Mouse (Mus musculus): Measurements from ENCODE around the gene Plekhb2. TPM values are rescaled to one million over a fixed set of nuclear protein-coding genes. Genes with fewer than 3 reads are reported as not detected.
A peak's percentile ranks its signal among the peaks of the same experiment; 100 is the strongest.

The Plekhb2 gene
- polyA plus RNA-seq, 1 experiment = 184 TPM

DNA sequence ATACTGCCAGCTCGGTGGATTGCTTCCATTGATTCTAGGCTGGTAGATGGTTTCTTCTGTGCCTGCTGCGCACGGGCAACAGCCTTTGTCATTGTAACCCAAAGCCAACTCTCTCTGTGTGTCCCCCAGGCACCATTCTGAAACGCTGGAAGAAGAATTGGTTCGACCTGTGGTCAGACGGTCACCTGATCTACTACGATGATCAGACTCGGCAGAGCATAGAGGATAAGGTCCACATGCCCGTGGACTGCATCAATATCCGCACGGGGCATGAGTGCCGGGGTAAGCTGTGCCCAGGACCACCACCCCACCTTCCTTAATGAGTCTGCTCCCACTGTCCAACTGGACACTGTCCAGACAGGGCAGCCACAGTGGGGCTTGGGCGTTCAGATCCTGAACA, 13.1 kb downstream of the Plekhb2 start:
- no peaks in the 10 kb centered on the region for H3K4me1 ChIP-seq (ENCODE audit: control insufficient read depth, insufficient read depth, low read length)
- no peak overlapping the region for H3K27ac ChIP-seq (ENCODE audit: insufficient read depth, low read length)
- TF ChIP-seq POLR2A (IDR thresholded peaks at IDR 0.05; ENCODE audit: extremely low read depth, insufficient read depth, low read length) (no peak), CTCF (IDR thresholded peaks at IDR 0.05; ENCODE audit: extremely low read depth, insufficient read depth, low read length) (no peak)
- H3K4me3 ChIP-seq (ENCODE audit: insufficient read depth, low read length) = no peak overlapping the region

DNA sequence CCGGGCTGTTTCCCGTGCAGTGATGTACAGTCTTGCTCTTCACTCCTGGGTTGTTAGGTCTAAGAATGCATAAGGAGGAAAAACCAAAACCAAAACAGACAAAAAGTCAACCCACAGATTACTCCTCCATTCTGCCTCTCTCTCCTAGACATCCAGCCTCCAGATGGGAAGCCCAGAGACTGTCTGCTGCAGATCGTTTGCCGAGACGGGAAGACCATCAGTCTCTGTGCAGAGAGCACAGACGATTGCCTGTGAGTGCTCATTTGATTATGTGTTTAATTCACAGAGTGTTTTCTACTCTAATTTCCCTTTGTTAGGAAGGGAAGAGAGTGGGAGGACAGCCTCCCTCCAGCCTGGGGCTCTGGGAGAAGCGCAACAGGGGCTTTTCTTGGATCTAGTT, 13.5 kb downstream of the Plekhb2 start:
- Histone ChIP-seq H3K4me3 (ENCODE audit: insufficient read depth, low read length) (no peak overlapping the region), H3K4me1 (ENCODE audit: control insufficient read depth, insufficient read depth, low read length) (no peaks in the 10 kb centered on the region), H3K27ac (ENCODE audit: insufficient read depth, low read length) (no peak overlapping the region)
- TF ChIP-seq POLR2A (IDR thresholded peaks at IDR 0.05; ENCODE audit: extremely low read depth, insufficient read depth, low read length) (no peak), CTCF (IDR thresholded peaks at IDR 0.05; ENCODE audit: extremely low read depth, insufficient read depth, low read length) (no peak)

DNA sequence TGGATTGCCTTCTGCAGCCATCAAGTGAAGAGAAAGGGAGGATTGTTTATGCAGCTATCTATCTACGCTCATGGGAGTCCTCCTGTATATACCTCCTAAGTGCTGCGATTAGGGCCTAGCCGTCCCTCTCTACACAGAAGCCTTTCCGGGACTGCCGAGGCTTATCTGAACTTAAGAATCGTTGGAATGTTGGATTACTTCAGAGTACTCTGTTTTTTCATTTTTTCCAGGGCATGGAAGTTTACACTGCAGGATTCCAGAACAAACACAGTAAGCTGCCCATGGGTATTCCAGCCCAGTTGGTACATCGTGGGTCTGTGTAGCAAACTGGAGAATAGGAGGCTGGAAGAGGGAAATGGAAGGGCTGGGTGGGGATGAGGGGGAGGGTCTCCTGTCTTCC, 14.5 kb downstream of the Plekhb2 start:
- Histone ChIP-seq H3K27ac (ENCODE audit: insufficient read depth, low read length) (no peak overlapping the region), H3K4me1 (ENCODE audit: control insufficient read depth, insufficient read depth, low read length) (no peaks in the 10 kb centered on the region), H3K4me3 (ENCODE audit: insufficient read depth, low read length) (no peak overlapping the region)
- TF ChIP-seq POLR2A (IDR thresholded peaks at IDR 0.05; ENCODE audit: extremely low read depth, insufficient read depth, low read length) (no peak), CTCF (IDR thresholded peaks at IDR 0.05; ENCODE audit: extremely low read depth, insufficient read depth, low read length) (no peak)

DNA sequence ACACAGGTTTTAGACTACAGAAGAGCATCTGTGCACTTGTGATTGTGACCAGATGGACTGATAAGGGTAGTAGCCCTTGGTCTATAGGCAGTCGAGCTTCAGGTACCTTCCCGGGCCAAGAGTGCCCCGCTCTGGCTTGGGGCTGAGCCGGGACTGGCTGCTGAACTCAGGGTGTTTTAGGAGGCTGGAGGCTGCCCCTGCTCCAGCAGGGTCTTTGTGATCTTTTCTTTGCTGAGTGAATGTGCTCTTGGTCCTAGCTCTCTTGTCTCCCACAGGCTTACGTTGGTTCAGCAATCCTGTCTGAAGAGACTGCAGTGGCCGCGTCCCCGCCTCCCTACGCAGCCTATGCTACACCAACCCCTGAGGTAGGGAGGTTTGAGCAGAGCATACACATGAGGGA, 16.1 kb downstream of the Plekhb2 start:
- H3K4me3 ChIP-seq (ENCODE audit: insufficient read depth, low read length) = no peak overlapping the region
- H3K4me1 ChIP-seq (ENCODE audit: control insufficient read depth, insufficient read depth, low read length) = no peaks in the 10 kb centered on the region
- no peak for TF ChIP-seq POLR2A (IDR thresholded peaks at IDR 0.05; ENCODE audit: extremely low read depth, insufficient read depth, low read length)
- no peak for TF ChIP-seq CTCF (IDR thresholded peaks at IDR 0.05; ENCODE audit: extremely low read depth, insufficient read depth, low read length)
- no peak overlapping the region for H3K27ac ChIP-seq (ENCODE audit: insufficient read depth, low read length)

DNA sequence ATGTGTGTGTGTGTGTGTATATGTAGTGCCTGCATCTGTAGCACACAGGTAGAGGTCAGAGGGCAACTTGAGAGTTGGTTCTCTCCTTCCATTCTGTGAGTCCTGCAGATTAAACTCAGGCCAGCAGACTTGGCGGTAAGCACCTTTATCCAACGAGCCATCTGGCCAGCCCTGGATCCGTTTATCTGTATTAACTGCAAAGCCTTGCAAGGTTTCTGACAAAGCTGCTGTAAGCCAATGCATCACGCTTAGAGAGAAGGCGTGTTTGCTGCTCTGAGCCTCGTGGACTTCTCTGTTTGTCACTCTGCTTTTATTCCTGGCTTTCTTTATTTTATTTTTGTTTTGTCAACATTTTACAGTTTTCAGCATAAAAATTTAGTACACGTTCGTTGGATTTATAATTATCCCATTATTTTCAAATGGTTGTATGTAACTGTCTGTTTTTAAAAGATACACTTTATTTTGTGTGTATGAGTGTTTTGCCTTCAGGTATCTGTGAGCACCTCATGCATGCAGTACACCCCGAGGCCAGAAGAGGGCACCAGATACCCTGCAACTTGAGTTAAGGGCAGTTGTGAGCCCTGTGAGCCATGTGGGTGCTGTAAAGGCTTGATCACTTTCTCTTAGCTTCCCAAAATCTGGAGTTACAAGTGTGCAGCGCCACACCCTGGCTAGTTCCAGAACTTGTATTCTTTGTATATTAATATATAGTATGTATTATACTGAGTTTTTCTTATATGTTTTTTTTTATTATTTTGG, 17.2 kb downstream of the Plekhb2 start:
- H3K4me3 ChIP-seq (ENCODE audit: insufficient read depth, low read length) = no peak overlapping the region
- no peaks in the 10 kb centered on the region for H3K4me1 ChIP-seq (ENCODE audit: control insufficient read depth, insufficient read depth, low read length)
- TF ChIP-seq POLR2A (IDR thresholded peaks at IDR 0.05; ENCODE audit: extremely low read depth, insufficient read depth, low read length) (no peak), CTCF (IDR thresholded peaks at IDR 0.05; ENCODE audit: extremely low read depth, insufficient read depth, low read length) (peak; percentile 88)
- H3K27ac ChIP-seq (ENCODE audit: insufficient read depth, low read length) = no peak overlapping the region

DNA sequence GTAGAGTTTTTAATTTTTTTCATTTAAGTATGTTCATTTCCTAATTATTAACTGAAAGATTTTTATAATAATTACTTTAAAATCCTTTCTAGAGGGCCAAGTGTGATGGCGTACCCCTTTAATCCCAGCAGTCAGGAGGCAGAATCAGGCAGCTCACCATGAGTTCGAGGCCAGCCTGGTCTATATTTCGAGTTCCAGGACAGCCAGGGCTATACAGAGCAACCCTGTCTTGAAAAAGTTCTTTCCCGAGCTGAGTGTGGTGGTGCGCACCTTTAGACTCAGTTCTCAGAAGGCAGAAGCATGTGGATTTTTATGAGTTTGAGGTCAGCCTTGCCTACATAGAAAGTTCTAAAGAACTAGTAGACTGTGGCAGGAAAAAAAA, 17.8 kb downstream of the Plekhb2 start:
- H3K4me1 ChIP-seq (ENCODE audit: control insufficient read depth, insufficient read depth, low read length) = no peaks in the 10 kb centered on the region
- no peak overlapping the region for H3K4me3 ChIP-seq (ENCODE audit: insufficient read depth, low read length)
- no peak for TF ChIP-seq CTCF (IDR thresholded peaks at IDR 0.05; ENCODE audit: extremely low read depth, insufficient read depth, low read length)

DNA sequence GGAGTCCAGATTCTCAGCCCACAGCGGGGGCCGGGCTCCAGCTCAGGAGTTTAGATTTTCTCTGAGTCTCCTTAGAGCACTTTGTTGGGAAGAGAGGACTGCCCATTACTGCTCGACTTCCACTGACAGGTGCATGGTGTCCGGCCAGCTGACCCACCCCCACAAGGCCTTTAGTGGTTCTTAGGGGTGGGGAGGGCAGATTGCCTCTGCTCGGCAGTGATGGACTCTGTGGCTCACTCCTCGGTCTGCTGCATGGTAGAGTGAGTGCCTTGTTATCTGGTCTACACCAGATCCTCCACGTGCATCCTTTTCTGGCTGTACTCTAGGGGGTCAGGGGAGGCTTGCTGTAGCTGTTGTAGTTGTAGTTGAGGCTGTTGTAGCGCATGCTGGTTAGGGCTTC, 18.6 kb downstream of the Plekhb2 start:
- Histone ChIP-seq H3K27ac (ENCODE audit: insufficient read depth, low read length) (no peak overlapping the region), H3K4me3 (ENCODE audit: insufficient read depth, low read length) (no peak overlapping the region), H3K4me1 (ENCODE audit: control insufficient read depth, insufficient read depth, low read length) (no peaks in the 10 kb centered on the region)
- TF ChIP-seq POLR2A (IDR thresholded peaks at IDR 0.05; ENCODE audit: extremely low read depth, insufficient read depth, low read length) = no peak
- no peak for TF ChIP-seq CTCF (IDR thresholded peaks at IDR 0.05; ENCODE audit: extremely low read depth, insufficient read depth, low read length)

More for the DNA sequence above, 17.8 kb downstream of the Plekhb2 start:
- H3K27ac ChIP-seq (ENCODE audit: insufficient read depth, low read length) = no peak overlapping the region

DNA sequence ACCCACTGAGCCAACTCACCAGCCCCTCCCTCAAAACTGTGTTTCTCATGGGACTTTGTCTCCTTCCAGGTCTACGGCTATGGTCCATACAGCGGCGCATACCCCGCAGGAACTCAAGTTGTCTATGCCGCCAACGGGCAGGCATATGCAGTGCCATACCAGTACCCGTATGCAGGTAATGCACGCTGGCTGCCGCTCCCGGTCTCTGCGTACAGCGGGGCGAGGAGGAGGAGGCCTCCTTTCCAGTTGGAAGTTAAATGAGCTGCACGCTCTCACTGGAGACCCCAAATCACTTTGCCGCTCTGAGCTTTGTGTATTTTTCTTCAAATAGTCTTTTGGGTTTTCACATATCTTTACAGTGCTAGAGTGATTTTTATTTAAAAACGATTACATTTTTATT, 19.5 kb downstream of the Plekhb2 start:
- H3K27ac ChIP-seq (ENCODE audit: insufficient read depth, low read length) = no peak overlapping the region
- TF ChIP-seq CTCF (IDR thresholded peaks at IDR 0.05; ENCODE audit: extremely low read depth, insufficient read depth, low read length) (no peak), POLR2A (IDR thresholded peaks at IDR 0.05; ENCODE audit: extremely low read depth, insufficient read depth, low read length) (no peak)
- no peak overlapping the region for H3K4me3 ChIP-seq (ENCODE audit: insufficient read depth, low read length)
- peaks cover 2% of the 10 kb centered on the region; the same call in 1 of the 2 replicates for H3K4me1 ChIP-seq (ENCODE audit: control insufficient read depth, insufficient read depth, low read length)

DNA sequence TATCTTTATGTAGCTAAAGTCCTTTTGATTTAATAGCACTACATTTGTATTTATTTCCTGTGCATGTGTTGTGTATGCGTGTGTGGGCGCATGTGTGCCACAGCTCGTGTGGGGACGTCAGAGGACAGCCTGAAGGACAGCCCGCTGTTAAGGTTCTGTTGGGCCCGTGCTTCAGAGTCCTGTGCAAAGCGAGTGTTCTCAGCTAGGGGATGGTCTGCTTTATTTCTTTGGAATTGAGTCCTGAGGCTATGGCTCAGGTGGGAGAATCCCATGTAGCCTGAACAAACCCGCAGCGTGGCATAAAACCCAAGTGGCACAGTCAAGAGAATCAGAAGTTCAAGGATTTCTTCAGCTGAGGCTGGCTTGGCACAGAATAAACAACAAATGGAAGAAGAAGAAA, 21.4 kb downstream of the Plekhb2 start:
- no peak overlapping the region for H3K4me3 ChIP-seq (ENCODE audit: insufficient read depth, low read length)
- H3K27ac ChIP-seq (ENCODE audit: insufficient read depth, low read length) = no peak overlapping the region
- peaks cover 2% of the 10 kb centered on the region; the same call in 1 of the 2 replicates for H3K4me1 ChIP-seq (ENCODE audit: control insufficient read depth, insufficient read depth, low read length)
- TF ChIP-seq CTCF (IDR thresholded peaks at IDR 0.05; ENCODE audit: extremely low read depth, insufficient read depth, low read length) = no peak

DNA sequence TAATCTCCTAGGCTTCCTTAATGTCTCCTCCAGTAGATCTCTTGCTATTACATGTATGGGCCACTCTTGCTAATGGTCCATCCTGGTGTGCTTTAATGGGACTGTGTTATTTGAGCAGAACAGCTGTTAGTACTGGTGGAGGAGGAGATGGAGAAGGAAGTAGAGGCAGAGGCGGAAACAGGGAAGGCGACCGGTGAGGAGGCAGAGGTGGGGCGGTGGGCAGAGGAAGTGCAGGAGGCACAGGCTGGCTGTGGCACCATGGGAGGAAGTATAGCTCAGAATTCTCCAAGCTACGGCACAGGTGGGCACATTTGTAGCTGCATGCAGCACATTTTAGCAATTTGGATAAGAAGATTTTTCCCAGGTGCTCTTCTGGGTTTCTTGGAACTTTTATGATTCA, 23.8 kb downstream of the Plekhb2 start:
- Histone ChIP-seq H3K27ac (ENCODE audit: insufficient read depth, low read length) (no peak overlapping the region), H3K4me3 (ENCODE audit: insufficient read depth, low read length) (no peak overlapping the region), H3K4me1 (ENCODE audit: control insufficient read depth, insufficient read depth, low read length) (peaks cover 2% of the 10 kb centered on the region; the same call in 1 of the 2 replicates)
- TF ChIP-seq CTCF (IDR thresholded peaks at IDR 0.05; ENCODE audit: extremely low read depth, insufficient read depth, low read length) (no peak), POLR2A (IDR thresholded peaks at IDR 0.05; ENCODE audit: extremely low read depth, insufficient read depth, low read length) (no peak)

Data from cortical plate, adult 2 months (tissue).